Comparison of ENCODE assay signal across 11 mouse cellular contexts in the genomic region with DNA sequence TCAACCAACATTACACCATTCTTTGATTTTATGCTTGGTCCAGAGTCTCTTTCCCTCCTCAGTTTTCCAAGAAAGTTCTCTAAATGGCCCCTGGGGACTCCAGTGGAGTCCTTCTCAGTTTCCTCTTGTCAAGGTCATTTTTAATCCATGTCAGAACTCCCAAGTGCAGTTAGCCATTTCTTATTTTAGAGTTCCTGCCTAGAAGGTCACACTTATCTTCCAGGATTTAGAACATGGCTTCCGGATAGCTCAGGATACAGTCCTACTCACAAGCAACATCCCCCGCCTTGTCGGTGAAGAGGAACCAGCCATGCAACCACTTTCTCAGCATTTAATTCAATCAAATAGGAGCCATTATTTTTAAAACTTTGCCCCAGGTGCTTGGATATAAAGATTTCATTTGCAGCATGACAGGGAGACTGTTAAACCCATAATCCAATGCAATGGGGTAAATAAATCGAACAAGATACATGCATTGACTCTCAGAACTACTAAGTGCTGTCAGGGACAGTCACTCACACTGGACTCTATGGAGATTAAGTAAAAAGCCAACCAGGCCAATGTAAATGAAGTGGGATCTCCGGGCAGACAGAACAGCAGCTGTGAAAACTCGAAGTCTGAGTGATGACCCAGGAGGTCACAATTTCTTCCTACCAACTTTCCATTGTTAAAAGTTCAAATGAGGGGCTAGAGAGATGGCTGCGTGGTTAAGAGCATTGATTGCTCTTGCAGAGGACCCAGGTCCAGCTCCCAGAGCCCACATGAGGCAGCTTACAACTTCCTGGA. TPM values are rescaled to one million over a fixed set of nuclear protein-coding genes. Genes with fewer than 3 reads are reported as not detected.
A peak's percentile ranks its signal among the peaks of the same experiment; 100 is the strongest.
DNase-seq lines count a peak whose midpoint lies in the region; ATAC-seq and TF ChIP-seq lines count a peak whose summit lies in the region.
"Had no signal": no experiment of that assay in that cellular context is flagged by ENCODE, and none has a peak within 500 bp of the region (broad histone marks: within the 10 kb centered on the region; RNA-seq: fewer than 3 reads in every experiment).

No protein-coding gene starts in this region.

- no peak for TF ChIP-seq CTCF in lung, embryonic 14.5 days (IDR thresholded peaks at IDR 0.05; ENCODE audit: low read depth)
- no peak for TF ChIP-seq CTCF in liver, postnatal 0 days (IDR thresholded peaks at IDR 0.05; ENCODE audit: low read depth)

- peak; percentile 29; the same call in 1 of the 2 replicates for TF ChIP-seq EP300 in liver, postnatal 0 days (IDR thresholded peaks at IDR 0.05; ENCODE audit: low read depth)

- H3K36me3 ChIP-seq in lung, embryonic 14.5 days (ENCODE audit: insufficient read depth), result no peaks in the 10 kb centered on the region
- no peaks in the 10 kb centered on the region for H3K36me3 ChIP-seq in heart, embryonic 12.5 days
- no peaks in the 10 kb centered on the region for H3K36me3 ChIP-seq in hindbrain, embryonic 14.5 days (replicated peaks; ENCODE audit: control insufficient read depth, insufficient read depth)
- H3K36me3 ChIP-seq in liver, postnatal 0 days (replicated peaks; ENCODE audit: insufficient read depth, low read length), result no peaks in the 10 kb centered on the region
- H3K36me3 ChIP-seq: forebrain, embryonic 15.5 days; G1E had no signal

- no peak overlapping the region for H3K4me3 ChIP-seq in lung, embryonic 14.5 days (ENCODE audit: low read depth, low read length)
- no peak overlapping the region for H3K4me3 ChIP-seq in heart, embryonic 12.5 days
- H3K4me3 ChIP-seq in hindbrain, embryonic 14.5 days (replicated peaks; ENCODE audit: low read length), result no peak overlapping the region
- H3K4me3 ChIP-seq in liver, postnatal 0 days (ENCODE audit: low read depth, low read length), result no peak overlapping the region
- H3K4me3 ChIP-seq: forebrain, embryonic 15.5 days; left cerebral cortex, adult 2 months had no signal

- DNase-seq in lung, embryonic 14.5 days, result peak; percentile 67
- no peak for DNase-seq in lung, postnatal 14 days
- no peak for DNase-seq in hindbrain, embryonic 14.5 days (ENCODE audit: low spot score)
- no peak for DNase-seq in liver, postnatal 0 days
- no peak for DNase-seq in c-Kit-positive CD71-positive TER-119-positive erythroid progenitor cells, embryonic 14.5 days (ENCODE audit: low spot score)
- DNase-seq: cerebellum, postnatal 36 days had no signal

- 41% methylated on average over 7 of the region's 7 CpGs for WGBS in lung, embryonic 14.5 days
- 55% methylated on average over 7 of the region's 7 CpGs for WGBS in heart, embryonic 12.5 days
- WGBS in hindbrain, embryonic 14.5 days, result 60% methylated on average over 7 of the region's 7 CpGs
- WGBS in liver, postnatal 0 days (ENCODE audit: insufficient replicate concordance), result 58% methylated on average over 7 of the region's 7 CpGs

- H3K9ac ChIP-seq in lung, embryonic 14.5 days, result no peak overlapping the region; the same call in 1 of the 2 replicates
- no peak overlapping the region for H3K9ac ChIP-seq in heart, embryonic 12.5 days
- no peak overlapping the region for H3K9ac ChIP-seq in hindbrain, embryonic 14.5 days
- no peak overlapping the region for H3K9ac ChIP-seq in liver, postnatal 0 days (replicated peaks)
- H3K9ac ChIP-seq: forebrain, embryonic 15.5 days had no signal

- H3K27ac ChIP-seq in lung, embryonic 14.5 days (ENCODE audit: low read depth), result peak overlapping the region; percentile 67
- H3K27ac ChIP-seq in heart, embryonic 12.5 days (ENCODE audit: poor library complexity, severe bottlenecking), result peak overlapping the region; percentile 54
- H3K27ac ChIP-seq in hindbrain, embryonic 14.5 days, result no peak overlapping the region
- peak overlapping the region; percentile 0 for H3K27ac ChIP-seq in liver, postnatal 0 days (ENCODE audit: low read depth)
- H3K27ac ChIP-seq: forebrain, embryonic 15.5 days had no signal

- peak; percentile 64; the same call in 1 of the 2 replicates for ATAC-seq in lung, embryonic 14.5 days (ENCODE audit: insufficient read depth)
- ATAC-seq in heart, embryonic 12.5 days (ENCODE audit: insufficient number of reproducible peaks, low FRiP score), result peak; percentile 45; the same call in 1 of the 2 replicates
- no peak for ATAC-seq in hindbrain, embryonic 14.5 days (ENCODE audit: low FRiP score)
- 0 out of 2 replicates have a peak, but pooled peaks have one; percentile 20 for ATAC-seq in liver, postnatal 0 days
- ATAC-seq in megakaryocyte, adult 5-6 weeks (ENCODE audit: poor library complexity, severe bottlenecking), result no peak

- peak overlapping the region; percentile 18; the same call in 1 of the 2 replicates for H3K4me2 ChIP-seq in lung, embryonic 14.5 days
- no peak overlapping the region for H3K4me2 ChIP-seq in heart, embryonic 12.5 days
- H3K4me2 ChIP-seq in hindbrain, embryonic 14.5 days (replicated peaks), result peak overlapping the region; percentile 17; the same call in 1 of the 2 replicates
- no peak overlapping the region for H3K4me2 ChIP-seq in liver, postnatal 0 days (ENCODE audit: low read depth, low read length)
- H3K4me2 ChIP-seq: forebrain, embryonic 15.5 days had no signal

- H3K27me3 ChIP-seq in lung, embryonic 14.5 days (ENCODE audit: insufficient read depth, low read length), result no peaks in the 10 kb centered on the region
- H3K27me3 ChIP-seq in heart, embryonic 12.5 days (replicated peaks), result no peaks in the 10 kb centered on the region
- H3K27me3 ChIP-seq in hindbrain, embryonic 14.5 days (ENCODE audit: control insufficient read depth, insufficient read depth, low read length), result no peaks in the 10 kb centered on the region
- H3K27me3 ChIP-seq in liver, postnatal 0 days (ENCODE audit: insufficient read depth, low read length), result no peaks in the 10 kb centered on the region
- H3K27me3 ChIP-seq: forebrain, embryonic 15.5 days had no signal

- no peaks in the 10 kb centered on the region for H3K9me3 ChIP-seq in lung, embryonic 14.5 days (ENCODE audit: low read depth, low read length)
- no peaks in the 10 kb centered on the region for H3K9me3 ChIP-seq in heart, embryonic 12.5 days (replicated peaks)
- H3K9me3 ChIP-seq in hindbrain, embryonic 14.5 days (ENCODE audit: control insufficient read depth, low read length), result no peaks in the 10 kb centered on the region
- no peaks in the 10 kb centered on the region for H3K9me3 ChIP-seq in liver, postnatal 0 days (ENCODE audit: low read length)
- H3K9me3 ChIP-seq: forebrain, embryonic 15.5 days; G1E had no signal

- H3K4me1 ChIP-seq in lung, embryonic 14.5 days (ENCODE audit: insufficient read depth), result peaks cover 9% of the 10 kb centered on the region; the same call in 1 of the 2 replicates
- H3K4me1 ChIP-seq in heart, embryonic 12.5 days (replicated peaks), result peaks cover 20% of the 10 kb centered on the region
- H3K4me1 ChIP-seq in hindbrain, embryonic 14.5 days (replicated peaks; ENCODE audit: control insufficient read depth, insufficient read depth, low read length), result peaks cover 15% of the 10 kb centered on the region
- peaks cover 2% of the 10 kb centered on the region for H3K4me1 ChIP-seq in liver, postnatal 0 days (ENCODE audit: insufficient read depth)

RNA-seq across cellular contexts. Expression of a gene that starts 6.0 kb away (rescaled TPM):
- 11.6 and 14.4 TPM in 2 replicates for polyA plus RNA-seq in lung, embryonic 14.5 days (2014; fragmentation: Nextera tagmentation; extraction: Ambion mirVana)
- polyA plus RNA-seq in heart, embryonic 12.5 days (2016; fragmentation: Nextera tagmentation; extraction: Ambion mirVana), result 2.4 and 2.8 TPM in 2 replicates
- polyA plus RNA-seq in hindbrain, embryonic 14.5 days (2014; fragmentation: Nextera tagmentation; extraction: Ambion mirVana), result 1.5 and 1.7 TPM in 2 replicates
- 10.9 and 11.4 TPM in 2 replicates for polyA plus RNA-seq in liver, postnatal 0 days (2015; fragmentation: Nextera tagmentation; extraction: Ambion mirVana)
- total RNA-seq in megakaryocyte, adult 5-6 weeks (2015), result 15.8 and 24.3 TPM in 2 replicates
- 25.1 and 26.7 TPM in 2 replicates for total RNA-seq in megakaryocyte, adult 5-6 weeks (2017)
- polyA plus RNA-seq: G1E had no signal

Comparison
In these comparisons a context has a peak if more than half of its experiments do, and no peak if none do; other contexts are left out.
1. ATAC-seq: peak in lung, embryonic 14.5 days (single experiment), heart, embryonic 12.5 days (single experiment) and liver, postnatal 0 days (single experiment); none in hindbrain, embryonic 14.5 days (single experiment) and megakaryocyte, adult 5-6 weeks (single experiment).
2. H3K4me2 ChIP-seq: peak in lung, embryonic 14.5 days (single experiment) and hindbrain, embryonic 14.5 days (single experiment); none in heart, embryonic 12.5 days (single experiment) and liver, postnatal 0 days (single experiment).